Mouse (Mus musculus): ENCODE measurements at regions not wholly inside any gene's neighbourhood (a gene's known extent, or its start where the extent isn't known, plus 50 kb on each side); places are given as distances from the start of the nearest gene placed in this dataset.

GRCm38 (mm10) chr3:49504581-49504980 lies 252.5 kb downstream of the Pcdh18 start:
- no peak for TF ChIP-seq CTCF (IDR thresholded peaks at IDR 0.05; ENCODE audit: borderline replicate concordance, insufficient read depth, low read length)
- TF ChIP-seq POLR2A (IDR thresholded peaks at IDR 0.05; ENCODE audit: low read depth, low read length) = no peak
